Mouse (Mus musculus): ENCODE measurements around the gene Mettl24.

The Mettl24 gene

GRCm38 (mm10) chr10:40683092-40683867, at the start of gene Mettl24:
Mettl24 (plus strand) TSS chr10:40683282.
- in situ Hi-C loops (cut with MseI, MboI): no loop called here

- in situ Hi-C loops (cut with MseI, MboI): no loop called here
Measured at GRCm38 (mm10) chr10:40637331-40637730, 45.8 kb upstream of the Mettl24 start.

GRCm38 (mm10) chr10:40638276-40638675, 44.8 kb upstream of the Mettl24 start:
- in situ Hi-C loops (cut with MseI, MboI): no loop called here

- in situ Hi-C loops (cut with MseI, MboI): no loop called here
Measured at GRCm38 (mm10) chr10:40638823-40639819, 44.0 kb upstream of the Mettl24 start.

- in situ Hi-C loops (cut with MseI, MboI): no loop called here
Measured at GRCm38 (mm10) chr10:40640406-40640805, 42.7 kb upstream of the Mettl24 start.

- in situ Hi-C loops (cut with MseI, MboI): no loop called here
Measured at GRCm38 (mm10) chr10:40641901-40642300, 41.2 kb upstream of the Mettl24 start.

GRCm38 (mm10) chr10:40643126-40643525, 40.0 kb upstream of the Mettl24 start:
- in situ Hi-C loops (cut with MseI, MboI): no loop called here

- in situ Hi-C loops (cut with MseI, MboI): no loop called here
Measured at GRCm38 (mm10) chr10:40644456-40644855, 38.6 kb upstream of the Mettl24 start.

GRCm38 (mm10) chr10:40645346-40645745, 37.7 kb upstream of the Mettl24 start:
- in situ Hi-C loops (cut with MseI, MboI): no loop called here

GRCm38 (mm10) chr10:40648776-40649175, 34.3 kb upstream of the Mettl24 start:
- in situ Hi-C loops (cut with MseI, MboI): no loop called here

GRCm38 (mm10) chr10:40649634-40650033, 33.4 kb upstream of the Mettl24 start:
- in situ Hi-C loops (cut with MseI, MboI): no loop called here

GRCm38 (mm10) chr10:40651676-40652075, 31.4 kb upstream of the Mettl24 start:
- in situ Hi-C loops (cut with MseI, MboI): no loop called here

- in situ Hi-C loops (cut with MseI, MboI): no loop called here
Measured at GRCm38 (mm10) chr10:40665270-40665669, 17.8 kb upstream of the Mettl24 start.

- in situ Hi-C loops (cut with MseI, MboI): no loop called here
Measured at GRCm38 (mm10) chr10:40666943-40667342, 16.1 kb upstream of the Mettl24 start.

- in situ Hi-C loops (cut with MseI, MboI): no loop called here
Measured at GRCm38 (mm10) chr10:40668640-40669039, 14.4 kb upstream of the Mettl24 start.

GRCm38 (mm10) chr10:40672587-40673296, 10.3 kb upstream of the Mettl24 start:
- in situ Hi-C loops (cut with MseI, MboI): no loop called here

GRCm38 (mm10) chr10:40673297-40673665, 9.8 kb upstream of the Mettl24 start:
- in situ Hi-C loops (cut with MseI, MboI): no loop called here

GRCm38 (mm10) chr10:40674151-40674550, 8.9 kb upstream of the Mettl24 start:
- in situ Hi-C loops (cut with MseI, MboI): no loop called here

- in situ Hi-C loops (cut with MseI, MboI): no loop called here
Measured at GRCm38 (mm10) chr10:40675921-40676320, 7.2 kb upstream of the Mettl24 start.

- in situ Hi-C loops (cut with MseI, MboI): no loop called here
Measured at GRCm38 (mm10) chr10:40678477-40678876, 4.6 kb upstream of the Mettl24 start.

GRCm38 (mm10) chr10:40682470-40682869, 612 bp upstream of the Mettl24 start:
- in situ Hi-C loops (cut with MseI, MboI): no loop called here

GRCm38 (mm10) chr10:40683868-40684253, 779 bp downstream of the Mettl24 start:
- in situ Hi-C loops (cut with MseI, MboI): no loop called here
